Mouse (Mus musculus): Measurements from ENCODE around the gene Alox5ap. TPM values are rescaled to one million over a fixed set of nuclear protein-coding genes. Genes with fewer than 3 reads are reported as not detected.

Alox5ap gene
- total RNA-seq, 2 experiments from 2014 or later: 7.3 to 10.5 TPM

Small RNA genes within 50 kb of the gene (microRNA-seq; reads per million reads assigned to microRNA genes)
- 0 reads per million in 2 experiments for gene Gm24105

Other genes starting within 250 kb of the Alox5ap start
- 10 to 100 TPM; 22.7 to 25.9 TPM for gene Uspl1, start 80.4 kb upstream of the Alox5ap start, total RNA-seq (2021)
- 100 to 1,000 TPM; 176 to 183 TPM for gene Hmgb1, start 80.3 kb upstream of the Alox5ap start, total RNA-seq (2021)
- gene Medag, start 147.0 kb downstream of the Alox5ap start, total RNA-seq (2021): 10 to 100 TPM; 19.6 to 21.6 TPM
- gene Tex26, start 174.9 kb downstream of the Alox5ap start, total RNA-seq (2021): under 1 TPM in 1 of 2 experiments, not detected in 1; 0.27 TPM